Mouse (Mus musculus) layer of hippocampus, adult 2 months (tissue): Measurements from ENCODE around the gene Hectd3. TPM values are rescaled to one million over a fixed set of nuclear protein-coding genes. Genes with fewer than 3 reads are reported as not detected.

Experiments used
- DNase-seq, 2 experiments: peaks; one replicate each; pipeline ENCODE4 v3.0.0; 2022; ENCODE audit warnings: low spot score in 2 of 2
- H3K27ac ChIP-seq: fragments of 200-600 bp; 2 replicates; pipeline ENCODE4 v1.8.1; 2022
- H3K4me3 ChIP-seq: fragments of 200-600 bp; 2 replicates; pipeline ENCODE4 v1.8.1; 2022; ENCODE audit warnings: mild to moderate bottlenecking
- CTCF ChIP-seq: fragments of 200-600 bp; conservative IDR thresholded peaks from 2 replicates; pipeline ENCODE4 v1.8.1; 2022; ENCODE audit warnings: antibody characterized with exemption, mild to moderate bottlenecking, moderate library complexity
- total RNA-seq, 2 experiments: library from RNA; stranded (reverse); gene quantifications; 2 replicates each; pipeline ENCODE4 v1.2.3; 2021

Gene Hectd3
- total RNA-seq, 2 experiments from 2014 or later = 44.9 to 46.1 TPM

GRCm38 (mm10) chr4:116999513-117000154 lies 4.5 kb downstream of the Hectd3 start:
- H3K27ac ChIP-seq = no peak overlapping the region
- no peak for DNase-seq
- H3K4me3 ChIP-seq = no peak overlapping the region
- TF ChIP-seq CTCF = no peak

GRCm38 (mm10) chr4:117001957-117002356 lies 6.8 kb downstream of the Hectd3 start:
- no peak for TF ChIP-seq CTCF
- no peak for DNase-seq
- Histone ChIP-seq H3K4me3 (no peak overlapping the region), H3K27ac (no peak overlapping the region)

GRCm38 (mm10) chr4:117002543-117003521 lies 7.7 kb downstream of the Hectd3 start:
- peak; percentile 59 to 60 for DNase-seq
- TF ChIP-seq CTCF = peak; percentile 86
- Histone ChIP-seq H3K27ac (no peak overlapping the region), H3K4me3 (no peak overlapping the region)

- no peak for DNase-seq
- no peak for TF ChIP-seq CTCF
- Histone ChIP-seq H3K4me3 (no peak overlapping the region), H3K27ac (no peak overlapping the region)
These were observed 9.5 kb downstream of the Hectd3 start for GRCm38 (mm10) chr4:117004649-117005048.

GRCm38 (mm10) chr4:117005611-117006400 lies 10.7 kb downstream of the Hectd3 start:
- TF ChIP-seq CTCF = 0 out of 2 replicates have a peak, but pooled peaks have one; percentile 21
- H3K27ac ChIP-seq = no peak overlapping the region
- no peak overlapping the region for H3K4me3 ChIP-seq
- no peak for DNase-seq

GRCm38 (mm10) chr4:117007058-117007457 lies 11.9 kb downstream of the Hectd3 start:
- no peak for TF ChIP-seq CTCF
- Histone ChIP-seq H3K27ac (no peak overlapping the region), H3K4me3 (no peak overlapping the region)
- no peak for DNase-seq

GRCm38 (mm10) chr4:117010231-117010630 lies 15.1 kb downstream of the Hectd3 start:
- TF ChIP-seq CTCF = no peak
- no peak overlapping the region for H3K4me3 ChIP-seq
- DNase-seq = no peak
- H3K27ac ChIP-seq = no peak overlapping the region

- no peak overlapping the region for H3K4me3 ChIP-seq
- no peak overlapping the region for H3K27ac ChIP-seq
- no peak for TF ChIP-seq CTCF
- no peak for DNase-seq
These were observed 18.5 kb downstream of the Hectd3 start for GRCm38 (mm10) chr4:117013596-117013995.

- no peak for TF ChIP-seq CTCF
- DNase-seq = no peak
These were observed 19.8 kb downstream of the Hectd3 start for GRCm38 (mm10) chr4:117014901-117015415.

GRCm38 (mm10) chr4:117017738-117018137 lies 22.6 kb downstream of the Hectd3 start:
- Histone ChIP-seq H3K27ac (no peak overlapping the region), H3K4me3 (no peak overlapping the region)
- DNase-seq = no peak
- TF ChIP-seq CTCF = peak; percentile 62

More at GRCm38 (mm10) chr4:117014901-117015415, 19.8 kb downstream of the Hectd3 start:
- no peak overlapping the region for H3K4me3 ChIP-seq
- H3K27ac ChIP-seq = no peak overlapping the region

- no peak for TF ChIP-seq CTCF
- Histone ChIP-seq H3K27ac (no peak overlapping the region), H3K4me3 (no peak overlapping the region)
- no peak for DNase-seq
These were observed 23.2 kb downstream of the Hectd3 start for GRCm38 (mm10) chr4:117018327-117018726.
